Mouse (Mus musculus) testis, postnatal 14 days (tissue): ENCODE data around the gene Rnf17.

Experiments
- DNase-seq: peaks from one replicate; pipeline ENCODE4 v3.0.0; 2021; ENCODE audit warnings: low spot score

The Rnf17 gene

GRCm38 (mm10) chr14:56512084-56512483 lies 109.7 kb downstream of the Rnf17 start:
- DNase-seq: no peak

DNA sequence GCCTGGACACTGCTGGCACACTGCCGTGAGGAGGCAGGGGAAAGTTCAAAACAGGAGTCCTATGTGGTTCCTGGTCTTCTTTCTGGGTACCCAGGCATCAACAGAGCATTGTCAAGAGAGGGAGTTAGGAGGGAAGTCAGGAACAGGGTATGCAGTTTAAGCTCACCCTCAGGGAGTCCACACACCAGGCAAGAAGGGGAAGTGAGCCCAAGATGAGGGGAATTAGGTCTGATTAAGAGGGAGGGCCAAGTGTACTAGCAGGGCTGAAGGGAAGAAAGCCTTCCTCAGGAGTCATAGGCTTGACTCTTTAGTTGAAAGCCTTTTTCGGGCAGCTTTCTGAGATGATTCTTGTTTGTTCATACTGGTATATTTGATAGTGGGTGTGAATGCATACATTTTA lies 112.4 kb downstream of the Rnf17 start:
- no peak for DNase-seq

DNA sequence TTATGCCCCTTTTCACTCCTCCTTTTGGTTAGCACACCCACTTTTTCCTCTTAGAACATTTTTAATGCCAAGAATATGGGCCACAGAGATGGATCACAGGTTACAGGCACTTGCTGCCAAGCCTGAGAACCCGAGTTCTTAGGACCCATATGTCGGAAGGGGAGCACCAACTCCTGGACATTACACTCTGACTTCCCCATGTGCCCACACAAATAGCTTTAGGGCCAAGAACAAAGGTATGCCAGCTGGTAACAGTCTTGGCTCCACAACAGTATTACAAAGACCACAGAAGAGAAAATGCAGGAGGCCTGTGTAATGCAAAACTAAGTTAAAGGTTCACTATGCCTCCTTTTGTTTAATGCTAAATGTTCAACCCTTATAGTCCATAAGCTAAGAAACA lies 128.4 kb downstream of the Rnf17 start:
- DNase-seq: no peak

DNA sequence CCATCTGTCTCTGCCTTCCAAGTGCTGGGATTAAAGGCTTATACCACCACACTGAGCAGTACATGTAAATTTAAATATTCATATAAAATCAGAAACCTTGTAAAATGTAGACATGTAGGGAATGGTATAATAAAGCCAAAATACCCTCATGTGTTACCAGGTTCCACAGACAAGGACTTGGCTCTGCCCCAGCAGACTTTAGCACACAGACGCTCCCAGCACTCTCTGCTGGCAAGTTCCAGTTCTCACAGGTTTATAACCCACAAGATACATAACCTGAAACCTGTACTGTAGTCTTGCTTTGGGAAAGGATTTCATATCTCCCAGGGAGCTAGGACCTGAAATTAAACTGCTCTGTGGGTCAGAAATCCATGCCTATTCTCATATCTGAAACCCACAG lies 142.6 kb downstream of the Rnf17 start:
- DNase-seq: no peak

- no peak for DNase-seq
Measured at GRCm38 (mm10) chr14:56545491-56545890, 143.1 kb downstream of the Rnf17 start.

DNA sequence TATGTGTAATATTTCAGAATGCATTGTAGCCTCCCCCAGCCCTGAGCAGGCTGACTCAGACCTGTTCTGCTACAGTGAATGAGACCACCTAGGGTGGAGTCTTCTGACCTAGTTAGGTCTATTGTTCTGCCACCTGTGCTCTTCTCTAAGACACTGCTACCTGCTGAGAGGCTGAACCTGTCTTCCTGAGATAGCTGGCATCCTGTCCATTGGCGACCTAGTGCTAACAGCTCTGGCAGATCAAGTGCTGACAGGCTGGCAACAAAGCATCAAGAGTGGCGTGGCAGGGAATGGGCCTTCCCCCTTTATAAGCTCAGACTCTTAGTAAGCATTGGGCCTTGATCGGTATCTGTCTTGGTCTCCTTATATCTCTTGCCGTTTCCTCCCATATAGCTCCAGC lies 148.6 kb downstream of the Rnf17 start:
- DNase-seq: no peak

DNA sequence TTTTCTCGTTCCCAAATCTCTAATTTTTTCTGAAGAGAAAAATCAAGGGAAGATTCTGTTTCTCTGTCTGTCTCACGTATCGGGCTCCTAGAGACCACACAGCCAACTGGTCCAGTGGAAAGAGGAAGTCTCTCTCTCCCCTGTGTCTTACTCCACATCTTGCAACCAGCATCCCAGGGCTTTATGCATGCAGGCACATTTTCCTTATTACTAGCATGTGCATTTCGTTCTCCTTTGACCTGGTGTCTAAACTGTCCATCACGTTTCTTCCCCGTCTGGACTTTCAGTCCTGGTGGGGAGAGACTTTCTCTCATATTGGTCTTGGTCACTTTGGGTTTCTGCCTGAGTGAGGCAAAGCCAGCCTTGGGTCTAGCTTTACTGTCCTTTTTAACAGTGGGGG lies 150.5 kb downstream of the Rnf17 start:
- DNase-seq: no peak

DNA sequence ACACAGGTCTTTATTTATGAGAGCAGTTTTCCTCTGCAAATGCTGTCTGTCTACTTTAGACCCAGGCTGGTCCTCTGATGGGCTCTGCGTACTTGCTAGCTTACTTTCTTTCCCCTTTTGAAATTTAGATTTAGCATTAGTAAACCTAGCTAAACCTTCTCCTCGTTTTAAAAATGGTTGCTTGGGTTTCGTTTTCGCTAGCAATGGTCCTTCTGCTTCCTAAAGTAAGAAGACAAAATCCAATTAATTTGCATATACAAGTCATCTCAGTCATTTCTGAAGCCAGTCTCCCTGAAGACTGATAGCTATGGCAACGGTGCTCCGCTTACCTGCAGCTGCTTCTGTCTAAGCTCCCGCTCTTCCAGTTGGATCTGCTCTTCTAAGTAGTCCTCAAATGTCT lies 150.9 kb downstream of the Rnf17 start:
- DNase-seq: no peak

DNA sequence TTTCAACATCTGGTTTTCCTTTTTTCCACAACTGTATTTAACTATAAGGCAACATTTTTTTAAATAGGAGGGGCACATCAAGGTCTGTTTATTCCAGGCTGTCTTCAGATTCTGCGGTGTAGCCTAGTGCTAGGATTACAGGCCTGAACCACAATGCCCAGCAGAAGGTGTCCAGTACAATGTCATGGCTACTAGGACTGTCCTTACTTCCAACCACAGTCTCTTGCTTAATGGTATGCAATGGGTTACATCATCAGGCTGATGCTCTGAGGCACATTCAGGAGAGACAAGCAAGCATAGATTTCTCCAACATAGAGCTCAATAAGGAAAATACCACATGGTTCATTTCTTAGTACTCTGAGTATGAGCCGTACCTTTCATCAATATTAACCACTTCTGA lies 152.3 kb downstream of the Rnf17 start:
- no peak for DNase-seq

DNA sequence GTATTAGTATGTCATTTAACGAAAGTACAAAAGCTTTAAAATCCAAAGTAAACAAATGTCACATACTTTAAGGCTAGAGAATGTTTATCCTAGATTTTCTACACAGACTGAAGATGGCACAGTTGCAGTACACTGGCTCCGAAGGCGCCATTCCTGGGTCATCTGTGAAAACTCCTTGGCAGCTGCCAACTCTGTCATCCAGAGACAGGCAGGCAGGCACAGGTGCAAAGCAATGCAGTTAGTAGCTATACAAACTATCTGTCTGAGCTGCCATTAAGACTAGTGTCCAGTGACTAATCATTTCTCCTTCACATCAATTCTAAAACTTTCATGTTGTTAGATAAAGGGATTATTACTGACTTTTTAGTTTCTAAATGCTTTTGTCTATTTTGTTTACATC lies 156.8 kb downstream of the Rnf17 start:
- DNase-seq: no peak

GRCm38 (mm10) chr14:56567476-56567875 lies 165.1 kb downstream of the Rnf17 start:
- no peak for DNase-seq

DNA sequence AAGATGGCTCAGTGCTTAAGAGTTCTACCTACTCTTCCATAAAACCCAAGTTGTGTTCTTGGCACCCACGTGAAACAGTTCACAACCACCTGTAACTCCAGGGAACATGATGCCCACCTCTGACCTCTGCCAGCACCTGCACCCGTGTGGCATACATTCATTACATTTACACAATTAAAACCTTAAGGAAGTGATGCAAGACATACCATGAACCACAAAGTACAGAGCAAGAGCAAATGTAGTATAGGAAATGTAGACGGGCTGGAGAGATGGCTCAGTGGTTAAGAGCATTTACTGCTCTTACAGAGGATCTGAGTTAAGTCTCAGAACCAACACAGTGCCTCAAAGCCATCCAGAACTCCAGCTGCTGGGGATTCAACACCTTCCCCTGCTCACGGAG lies 166.7 kb downstream of the Rnf17 start:
- no peak for DNase-seq

DNA sequence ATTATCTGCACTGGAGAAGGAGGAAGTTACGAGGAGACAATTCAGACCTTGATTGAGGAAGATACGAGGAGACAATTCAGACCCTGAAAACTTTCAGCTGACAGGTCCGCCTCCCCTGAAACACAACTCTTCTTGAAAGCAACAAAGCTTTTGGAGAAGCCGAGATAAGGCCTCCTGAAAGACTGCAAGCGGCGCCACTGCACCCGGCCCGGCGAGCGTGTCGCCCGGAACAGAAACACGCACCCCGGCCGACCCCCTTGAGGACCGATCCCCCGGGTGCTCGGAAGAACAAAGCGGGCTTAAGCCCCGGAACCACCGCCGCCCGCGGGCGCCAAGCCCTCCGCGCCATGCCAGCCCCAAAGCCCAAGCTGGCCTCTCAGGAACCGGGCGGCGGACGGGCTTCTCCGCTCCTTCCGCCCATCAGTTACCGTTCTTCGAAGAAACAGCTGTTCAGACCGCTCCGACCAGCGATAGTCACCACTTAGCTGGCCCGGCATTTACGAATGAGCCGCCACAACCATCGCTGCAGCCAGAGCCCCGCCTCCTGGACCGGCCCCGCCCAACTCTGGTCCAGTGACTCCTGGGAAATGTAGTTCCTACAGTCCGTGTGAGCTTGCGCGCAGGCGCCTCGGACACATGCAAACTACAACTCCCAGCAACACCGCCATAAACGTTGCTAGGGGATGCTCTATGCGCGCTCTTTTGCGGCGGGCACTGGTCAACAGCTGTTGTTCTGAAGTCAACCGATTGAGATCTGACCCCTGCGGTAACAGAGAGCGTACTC lies 169.1 kb downstream of the Rnf17 start:
- DNase-seq: peak; percentile 97

DNA sequence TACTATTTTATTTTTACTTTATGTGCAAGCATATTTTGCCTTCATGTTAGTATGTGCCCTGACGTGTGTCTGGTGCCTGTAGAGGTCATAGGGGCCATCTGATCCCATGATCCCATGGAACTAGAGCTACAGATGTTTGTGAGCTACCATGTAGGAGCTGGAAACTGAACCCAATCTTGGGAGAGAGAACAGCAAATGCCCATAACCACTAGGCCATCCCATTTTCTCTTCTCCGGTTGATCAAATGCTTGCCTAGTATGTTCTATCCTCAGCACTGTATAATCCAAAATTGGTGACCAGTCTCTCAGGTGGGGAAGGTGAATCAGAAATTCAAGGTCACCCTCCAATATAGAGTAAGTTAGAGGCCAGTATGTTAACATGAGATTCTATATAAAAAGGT lies 170.2 kb downstream of the Rnf17 start:
- no peak for DNase-seq
